31 mouse cellular contexts compared by ENCODE assay signal in the genomic region with DNA sequence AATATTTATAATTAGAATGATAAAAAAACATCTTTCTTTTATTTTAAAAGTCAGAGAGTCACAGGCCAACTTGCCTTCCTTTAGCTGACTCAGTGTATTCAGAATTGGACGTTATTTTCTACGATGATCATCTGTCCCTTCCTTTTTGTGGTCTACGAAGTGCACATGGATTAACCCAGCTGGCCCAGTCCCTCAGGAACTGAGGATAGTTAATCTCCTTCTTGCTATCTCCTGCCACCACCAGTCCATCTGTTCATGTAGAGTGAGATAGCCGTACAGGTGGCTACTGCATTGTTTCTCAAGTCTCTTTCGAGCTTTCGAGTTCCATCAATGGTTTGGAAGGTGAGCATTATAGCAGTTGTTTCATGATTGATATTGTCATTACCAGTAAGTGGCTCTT.
"Had no signal": no experiment of that assay in that cellular context is flagged by ENCODE, and none has a peak within 500 bp of the region (broad histone marks: within the 10 kb centered on the region; RNA-seq: fewer than 3 reads in every experiment).

No protein-coding gene starts in this region.

- DNase-seq: heart, postnatal 10 days; heart, postnatal 14 days; heart, postnatal 36 days; heart, postnatal 4 days; kidney, adult 11 months; kidney, adult 18-20 months; kidney, adult 2 months; kidney, adult 8-10 months; kidney, adult 9 months; kidney, postnatal 10 days; kidney, postnatal 14 days; kidney, postnatal 25 days; kidney, postnatal 36 days; kidney, postnatal 4 days; layer of hippocampus, adult 9-11 months; layer of hippocampus, postnatal 36 days had no signal

- H3K4me3 ChIP-seq: heart, embryonic 10.5 days; heart, embryonic 12.5 days; heart, embryonic 13.5 days; heart, embryonic 15.5 days; hindbrain, embryonic 10.5 days; hindbrain, embryonic 12.5 days; hindbrain, embryonic 13.5 days; hindbrain, embryonic 15.5 days; intestine, embryonic 15.5 days; kidney, embryonic 15.5 days; layer of hippocampus, adult 2 months had no signal

- H3K4me2 ChIP-seq: heart, embryonic 11.5 days; heart, embryonic 12.5 days; heart, embryonic 13.5 days; heart, embryonic 15.5 days; hindbrain, embryonic 12.5 days; hindbrain, embryonic 13.5 days; hindbrain, embryonic 14.5 days; hindbrain, embryonic 15.5 days; intestine, embryonic 15.5 days; kidney, embryonic 15.5 days had no signal

- H3K36me3 ChIP-seq: heart, embryonic 10.5 days; heart, embryonic 12.5 days; heart, embryonic 13.5 days; heart, embryonic 15.5 days; hindbrain, embryonic 10.5 days; hindbrain, embryonic 12.5 days; hindbrain, embryonic 13.5 days; hindbrain, embryonic 15.5 days; intestine, embryonic 15.5 days; kidney, embryonic 15.5 days had no signal

- H3K27me3 ChIP-seq: heart, embryonic 12.5 days; heart, embryonic 13.5 days; heart, embryonic 15.5 days; hindbrain, embryonic 12.5 days; hindbrain, embryonic 13.5 days; hindbrain, embryonic 15.5 days; intestine, embryonic 15.5 days; kidney, embryonic 15.5 days had no signal

- H3K9me3 ChIP-seq: heart, embryonic 10.5 days; heart, embryonic 12.5 days; heart, embryonic 13.5 days; heart, embryonic 15.5 days; hindbrain, embryonic 10.5 days; hindbrain, embryonic 12.5 days; hindbrain, embryonic 13.5 days; hindbrain, embryonic 15.5 days; intestine, embryonic 15.5 days; kidney, embryonic 15.5 days had no signal

- H3K9ac ChIP-seq: heart, embryonic 12.5 days; heart, embryonic 13.5 days; heart, embryonic 15.5 days; hindbrain, embryonic 12.5 days; hindbrain, embryonic 13.5 days; hindbrain, embryonic 14.5 days; hindbrain, embryonic 15.5 days; intestine, embryonic 15.5 days; kidney, embryonic 15.5 days had no signal

- H3K4me1 ChIP-seq: heart, embryonic 10.5 days; heart, embryonic 12.5 days; heart, embryonic 13.5 days; intestine, embryonic 15.5 days; kidney, embryonic 15.5 days had no signal

- H3K27ac ChIP-seq: heart, embryonic 10.5 days; heart, embryonic 13.5 days; heart, embryonic 15.5 days; hindbrain, embryonic 10.5 days; hindbrain, embryonic 12.5 days; hindbrain, embryonic 13.5 days; hindbrain, embryonic 14.5 days; hindbrain, embryonic 15.5 days; hindbrain, postnatal 0 days; intestine, embryonic 15.5 days; kidney, embryonic 15.5 days; kidney, postnatal 0 days; layer of hippocampus, adult 2 months had no signal
